Mouse (Mus musculus): ENCODE measurements around the gene Mamdc4.

DNA sequence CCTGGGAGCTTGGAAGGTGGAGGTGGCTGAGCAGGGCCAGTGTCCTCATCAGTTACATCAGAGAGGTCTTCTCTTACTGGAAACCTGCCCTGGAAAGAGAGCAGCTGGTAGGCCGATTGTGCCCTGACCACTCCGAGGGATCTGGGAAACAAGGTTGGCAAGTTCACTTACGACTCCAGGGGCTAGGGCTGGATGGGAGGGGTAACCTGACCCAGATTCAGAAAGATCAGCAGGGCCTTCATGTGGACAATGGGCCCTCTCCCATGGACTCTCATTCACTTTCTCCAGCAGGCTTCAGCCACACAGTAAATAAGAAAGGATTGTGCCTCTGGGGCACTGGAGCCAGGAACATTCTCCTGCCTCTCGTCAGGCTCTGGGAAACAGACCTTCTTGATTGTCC, 10.2 kb upstream of the Mamdc4 start:
- TF ChIP-seq CTCF (conservative IDR thresholded peaks at IDR 0.05; ENCODE audit: low read length), result no peak
- TF ChIP-seq NANOG (IDR thresholded peaks at IDR 0.05; ENCODE audit: borderline replicate concordance, low read length), result no peak

Data from E14TG2a.4 (cell line).